Mouse (Mus musculus) liver, embryonic 18 days (tissue): ENCODE measurements around the gene Tac1. TPM values are rescaled to one million over a fixed set of nuclear protein-coding genes. Genes with fewer than 3 reads are reported as not detected.

Source experiments
- polyA plus RNA-seq: library from polyadenylated mRNA; depleted of rRNA; stranded (reverse); fragments of >200 nt; gene quantifications from 2 replicates; pipeline ENCODE4 v1.2.3, GENCODE M21; 2012; rRNA removed

Tac1 gene
- polyA plus RNA-seq = not detected in 2 replicates

GRCm38 (mm10) chr6:7554829-7555391, at the start of gene Tac1:
Gene Tac1, plus strand, starts transcription at chr6:7554879.

Other genes starting within 250 kb of the Tac1 start
- gene Asns, start 138.4 kb downstream of the Tac1 start, polyA plus RNA-seq = 73.8 and 80.0 TPM in 2 replicates